Mouse (Mus musculus) heart, adult 2 months (tissue): ENCODE measurements around the gene Snx19.

ENCODE experiments used
- CTCF ChIP-seq: fragments of 200-600 bp; IDR thresholded peaks from 2 replicates; pipeline ENCODE4 v1.8.1; 2022; ENCODE audit warnings: antibody characterized with exemption, mild to moderate bottlenecking, moderate library complexity
- EP300 ChIP-seq: fragments of 200-500 bp; IDR thresholded peaks from 2 replicates; pipeline ENCODE4 v1.6.1; 2011; ENCODE audit warnings: low read depth, low read length, control low read depth; ENCODE audit not compliant: insufficient read depth
- POLR2A ChIP-seq: fragments of 200-500 bp; IDR thresholded peaks from 2 replicates; pipeline ENCODE4 v1.6.1; 2011; ENCODE audit warnings: mild to moderate bottlenecking, low read depth, low read length, control low read depth; ENCODE audit not compliant: insufficient read depth

DNA sequence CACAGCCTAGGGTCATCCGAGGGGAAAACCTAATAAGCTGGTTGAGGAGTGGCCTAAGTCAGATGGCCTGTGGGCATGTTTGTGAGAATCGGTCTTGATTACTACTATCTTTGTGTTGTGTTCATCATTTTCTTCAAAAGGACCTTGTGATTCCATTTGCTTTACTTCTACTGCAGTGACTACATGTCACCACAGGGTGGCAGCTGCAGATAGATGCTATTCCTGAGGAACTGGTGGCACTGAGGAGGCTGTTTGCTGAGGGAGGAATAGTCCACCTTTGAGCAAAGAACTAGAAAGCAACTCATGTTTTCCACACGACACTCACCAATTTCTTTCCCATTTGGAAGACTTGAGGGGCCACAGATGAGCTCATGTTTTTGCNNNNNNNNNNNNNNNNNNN lies 11.6 kb downstream of the Snx19 start:
- TF ChIP-seq POLR2A: no peak
- peak; percentile 85 for TF ChIP-seq CTCF
- no peak for TF ChIP-seq EP300
